Mouse (Mus musculus) MEL-GATA-1-ER (cell line): ENCODE measurements at regions not wholly inside any gene's neighbourhood (a gene's known extent, or its start where the extent isn't known, plus 50 kb on each side); places are given as distances from the start of the nearest gene placed in this dataset.

Source experiments
- DNase-seq: peaks from one replicate; pipeline ENCODE4 v3.0.0-alpha.2; 2012; ENCODE audit warnings: low read depth; ENCODE audit errors: extremely low read depth

- DNase-seq = no peak
Measured at GRCm38 (mm10) chr4:8957771-8958170, 718.9 kb upstream of the Car8 start.

GRCm38 (mm10) chr4:8957023-8957343, 718.1 kb upstream of the Car8 start:
- no peak for DNase-seq

- DNase-seq = no peak
Measured at GRCm38 (mm10) chr4:8956312-8957022, 717.6 kb upstream of the Car8 start.

- no peak for DNase-seq
Measured at GRCm38 (mm10) chr4:8955306-8955705, 716.5 kb upstream of the Car8 start.

GRCm38 (mm10) chr4:8954356-8954914, 715.6 kb upstream of the Car8 start:
- DNase-seq = no peak

GRCm38 (mm10) chr4:8953181-8953580, 714.3 kb upstream of the Car8 start:
- no peak for DNase-seq

- DNase-seq = no peak
Measured at GRCm38 (mm10) chr4:8949951-8950350, 711.1 kb upstream of the Car8 start.

- no peak for DNase-seq
Measured at GRCm38 (mm10) chr4:8949537-8949936, 710.7 kb upstream of the Car8 start.

- no peak for DNase-seq
Measured at GRCm38 (mm10) chr4:8945116-8945515, 706.3 kb upstream of the Car8 start.

- DNase-seq = no peak
Measured at GRCm38 (mm10) chr4:8943080-8943479, 704.2 kb upstream of the Car8 start.

- DNase-seq = no peak
Measured at GRCm38 (mm10) chr4:8938948-8939411, 700.1 kb upstream of the Car8 start.

GRCm38 (mm10) chr4:8935899-8936298, 697.1 kb upstream of the Car8 start:
- DNase-seq = no peak

GRCm38 (mm10) chr4:8934541-8934940, 695.7 kb upstream of the Car8 start:
- DNase-seq = no peak

- DNase-seq = no peak
Measured at GRCm38 (mm10) chr4:8929346-8929745, 690.5 kb upstream of the Car8 start.

- no peak for DNase-seq
Measured at GRCm38 (mm10) chr4:8928551-8929305, 689.9 kb upstream of the Car8 start.

- DNase-seq = no peak
Measured at GRCm38 (mm10) chr4:8927276-8927906, 688.5 kb upstream of the Car8 start.

GRCm38 (mm10) chr4:8926642-8927275, 687.9 kb upstream of the Car8 start:
- DNase-seq = no peak

- DNase-seq = no peak
Measured at GRCm38 (mm10) chr4:8922695-8923363, 684.0 kb upstream of the Car8 start.

GRCm38 (mm10) chr4:8921477-8922385, 682.9 kb upstream of the Car8 start:
- no peak for DNase-seq

- no peak for DNase-seq
Measured at GRCm38 (mm10) chr4:8920306-8920705, 681.5 kb upstream of the Car8 start.
